ENCODE assay signal across 8 mouse cellular contexts in the genomic region with DNA sequence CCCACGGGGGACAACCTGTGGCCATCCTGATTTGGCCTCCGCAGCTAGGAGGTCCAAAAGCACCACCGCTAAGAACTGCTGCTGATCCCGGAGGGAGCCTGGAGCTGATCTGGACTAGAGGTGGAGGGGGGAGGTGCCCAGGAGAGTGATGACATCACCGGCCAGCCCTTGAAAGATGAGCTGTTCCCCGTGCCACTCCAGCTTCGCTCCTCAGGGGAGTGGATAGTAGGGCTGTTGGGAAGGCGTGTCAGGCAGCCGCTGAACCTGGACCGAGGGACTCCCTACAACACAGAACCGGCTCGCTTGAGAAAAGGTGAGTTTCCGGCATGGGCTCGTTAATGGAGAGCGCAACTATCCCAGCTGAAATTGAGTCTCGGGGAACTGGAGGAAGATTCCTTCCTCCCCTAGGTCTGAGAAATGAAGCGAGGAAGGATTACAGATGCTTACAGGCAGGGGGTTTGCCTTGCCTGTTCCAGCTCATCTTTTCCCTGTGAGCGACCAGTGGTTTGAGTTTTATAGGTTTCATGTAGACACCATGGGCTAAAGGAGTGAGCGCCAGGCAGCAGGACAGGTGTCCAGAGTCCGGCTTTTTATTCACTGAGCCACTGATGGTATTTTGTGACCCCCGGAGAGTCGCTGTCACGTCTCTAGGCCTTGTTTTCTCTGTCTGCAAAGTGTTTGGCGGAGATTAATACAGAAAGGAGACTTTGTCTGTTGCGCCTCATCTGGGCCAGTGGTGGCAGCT. TPM values are rescaled to one million over a fixed set of nuclear protein-coding genes. Genes with fewer than 3 reads are reported as not detected.
A peak's percentile ranks its signal among the peaks of the same experiment; 100 is the strongest.
DNase-seq lines count a peak whose midpoint lies in the region; ATAC-seq lines count a peak whose summit lies in the region.

Gene Bdkrb2 (plus strand): TSS at position 291 of the 745 bp plus-strand sequence.

- peak; percentile 47 for DNase-seq in kidney, adult 11 months
- no peak for DNase-seq in kidney, adult 18-20 months
- DNase-seq in embryonic facial prominence, embryonic 11.5 days (ENCODE audit: low spot score), result peak; percentile 70
- DNase-seq in hindbrain, embryonic 10.5 days (ENCODE audit: low spot score), result peak; percentile 61
- peak; percentile 19 for DNase-seq in liver
- no peak for DNase-seq in adipocyte (ENCODE audit: low spot score)
- DNase-seq in layer of hippocampus, postnatal 10 days (ENCODE audit: low spot score in 2 of 2), result no peak

- H3K36me3 ChIP-seq in embryonic facial prominence, embryonic 11.5 days (replicated peaks; ENCODE audit: control insufficient read depth, insufficient read depth, low read depth, low read length), result no peaks in the 10 kb centered on the region
- H3K36me3 ChIP-seq in hindbrain, embryonic 10.5 days, result no peaks in the 10 kb centered on the region
- H3K36me3 ChIP-seq in neural tube, embryonic 13.5 days, result no peaks in the 10 kb centered on the region

- peak within 1 kb of the TSS; percentile 22 for H3K4me3 ChIP-seq in embryonic facial prominence, embryonic 11.5 days (ENCODE audit: low read depth, low read length)
- peak within 1 kb of the TSS; percentile 51 for H3K4me3 ChIP-seq in hindbrain, embryonic 10.5 days
- H3K4me3 ChIP-seq in neural tube, embryonic 13.5 days, result peak within 1 kb of the TSS; percentile 37

- H3K27me3 ChIP-seq in embryonic facial prominence, embryonic 11.5 days (ENCODE audit: control insufficient read depth, insufficient read depth, low read length), result peaks cover 2% of the 10 kb centered on the region; the same call in 1 of the 2 replicates
- H3K27me3 ChIP-seq in hindbrain, embryonic 10.5 days (ENCODE audit: insufficient read depth, poor library complexity, severe bottlenecking), result peaks cover 62% of the 10 kb centered on the region
- H3K27me3 ChIP-seq in neural tube, embryonic 13.5 days, result peaks cover 50% of the 10 kb centered on the region

- no peak within 1 kb of the TSS for H3K27ac ChIP-seq in embryonic facial prominence, embryonic 11.5 days (replicated peaks; ENCODE audit: low read depth, low read length)
- H3K27ac ChIP-seq in hindbrain, embryonic 10.5 days, result peak within 1 kb of the TSS; percentile 17; the same call in 1 of the 2 replicates
- no peak within 1 kb of the TSS; the same call in 1 of the 2 replicates for H3K27ac ChIP-seq in neural tube, embryonic 13.5 days (replicated peaks)

- peak within 1 kb of the TSS; percentile 26 for H3K9ac ChIP-seq in embryonic facial prominence, embryonic 11.5 days (replicated peaks; ENCODE audit: low read length)
- H3K9ac ChIP-seq in neural tube, embryonic 13.5 days, result peak within 1 kb of the TSS; percentile 60

- peak within 1 kb of the TSS; percentile 67 for H3K4me2 ChIP-seq in embryonic facial prominence, embryonic 11.5 days (ENCODE audit: low read depth, low read length)
- H3K4me2 ChIP-seq in neural tube, embryonic 13.5 days, result peak within 1 kb of the TSS; percentile 64

- no peaks in the 10 kb centered on the region for H3K9me3 ChIP-seq in embryonic facial prominence, embryonic 11.5 days (replicated peaks; ENCODE audit: control insufficient read depth, low read length)
- H3K9me3 ChIP-seq in hindbrain, embryonic 10.5 days, result peaks cover 6% of the 10 kb centered on the region; the same call in 1 of the 2 replicates
- peaks cover 8% of the 10 kb centered on the region; the same call in 1 of the 2 replicates for H3K9me3 ChIP-seq in neural tube, embryonic 13.5 days

- H3K4me1 ChIP-seq in embryonic facial prominence, embryonic 11.5 days (ENCODE audit: control insufficient read depth, insufficient read depth, low read length), result no peaks in the 10 kb centered on the region
- peaks cover 36% of the 10 kb centered on the region for H3K4me1 ChIP-seq in hindbrain, embryonic 10.5 days (replicated peaks)
- peaks cover 34% of the 10 kb centered on the region for H3K4me1 ChIP-seq in neural tube, embryonic 13.5 days (replicated peaks)

- WGBS in embryonic facial prominence, embryonic 11.5 days, result 3% methylated on average over 25 of the region's 25 CpGs
- WGBS in hindbrain, embryonic 10.5 days, result 2% methylated on average over 25 of the region's 25 CpGs
- 3% methylated on average over 25 of the region's 25 CpGs for WGBS in neural tube, embryonic 13.5 days

- peak; percentile 79 for ATAC-seq in embryonic facial prominence, embryonic 11.5 days (replicated peaks; ENCODE audit: insufficient number of reproducible peaks, low FRiP score, low TSS enrichment, low read depth)
- ATAC-seq in neural tube, embryonic 13.5 days (ENCODE audit: low read depth), result 0 out of 2 replicates have a peak, but pooled peaks have one; percentile 13

RNA-seq across cellular contexts. Expression of gene Bdkrb2, which starts in this region (rescaled TPM):
- 0.17 and 0.21 TPM in 2 replicates for polyA plus RNA-seq in embryonic facial prominence, embryonic 11.5 days (2014; fragmentation: Nextera tagmentation; extraction: Ambion mirVana)
- polyA plus RNA-seq in hindbrain, embryonic 10.5 days (2016; fragmentation: Nextera tagmentation; extraction: Ambion mirVana), result 0.61 and 0.64 TPM in 2 replicates
- polyA plus RNA-seq in neural tube, embryonic 13.5 days (2015; fragmentation: Nextera tagmentation; extraction: Ambion mirVana), result 4.5 and 5.2 TPM in 2 replicates
- total RNA-seq in layer of hippocampus, postnatal 10 days (2021), result under 1 TPM; 0.57 to 0.60 TPM

Comparison
In these comparisons a context has a peak if more than half of its experiments do, and no peak if none do; other contexts are left out.
1. DNase-seq: peak in kidney, adult 11 months (single experiment) and liver (single experiment); none in kidney, adult 18-20 months (single experiment), adipocyte (single experiment) and layer of hippocampus, postnatal 10 days (0 of 2).
2. Peak in DNase-seq, ATAC-seq, H3K4me3 ChIP-seq, H3K9ac ChIP-seq and H3K4me2 ChIP-seq in embryonic facial prominence, embryonic 11.5 days; RNA of the gene not detected or under 1 TPM.
3. Peak in DNase-seq, H3K4me3 ChIP-seq and H3K27ac ChIP-seq in hindbrain, embryonic 10.5 days; RNA of the gene not detected or under 1 TPM.
4. Peak in every context shown above with its lines, with median percentiles within 50 percentile points of each other: H3K4me3 ChIP-seq.